Mouse (Mus musculus) liver, embryonic 13.5 days (tissue): Measurements from ENCODE around the gene Galnt18. TPM values are rescaled to one million over a fixed set of nuclear protein-coding genes. Genes with fewer than 3 reads are reported as not detected.

Experiments
- ATAC-seq: fragments of 200-750 bp; cut with Nextera tagmentation; 2 replicates; pipeline ENCODE4 v1.8.0; 2017; ENCODE audit warnings: low read depth, mild to moderate bottlenecking, moderate number of reproducible peaks, moderate library complexity
- DNase-seq: peaks from one replicate; pipeline ENCODE4 v3.0.0; 2022
- H3K27ac ChIP-seq: fragments of 300-500 bp; sonication (generic); 2 replicates; pipeline ENCODE4 v1.5.1; 2015; ENCODE audit warnings: moderate library complexity, mild to moderate bottlenecking, inconsistent platforms
- H3K27me3 ChIP-seq: fragments of 300-500 bp; sonication (generic); 2 replicates; pipeline ENCODE4 v1.6.1; 2015; ENCODE audit warnings: mild to moderate bottlenecking, inconsistent platforms
- H3K36me3 ChIP-seq: fragments of 300-500 bp; sonication (generic); 2 replicates; pipeline ENCODE4 v1.6.1; 2015; ENCODE audit warnings: mild to moderate bottlenecking, inconsistent platforms
- H3K4me1 ChIP-seq: fragments of 300-500 bp; sonication (generic); replicated peaks from 2 replicates; pipeline ENCODE4 v1.6.1; 2015; ENCODE audit warnings: inconsistent platforms
- H3K4me2 ChIP-seq: fragments of 300-500 bp; sonication (generic); 2 replicates; pipeline ENCODE4 v1.6.1; 2015; ENCODE audit warnings: inconsistent platforms, mild to moderate bottlenecking, moderate library complexity
- H3K4me3 ChIP-seq: fragments of 300-500 bp; sonication (generic); replicated peaks from 2 replicates; pipeline ENCODE4 v1.5.1; 2015; ENCODE audit warnings: mild to moderate bottlenecking, inconsistent platforms
- H3K9ac ChIP-seq: fragments of 300-500 bp; sonication (generic); 2 replicates; pipeline ENCODE4 v1.6.1; 2015; ENCODE audit warnings: mild to moderate bottlenecking, inconsistent platforms
- H3K9me3 ChIP-seq: fragments of 300-500 bp; sonication (generic); replicated peaks from 2 replicates; pipeline ENCODE4 v1.6.1; 2016; ENCODE audit warnings: inconsistent platforms
- WGBS: fragments of 180-500 bp; shearing (Covaris S2); methylation state at CpG from one replicate; pipeline ENCODE4 v1.1.7; 2015; ENCODE audit not compliant: insufficient replicate concordance; 5-methylcytosine and 5-hydroxymethylcytosine counted together
- polyA plus RNA-seq: library from polyadenylated mRNA; unstranded; fragments of >200 nt; fragmentation: Nextera tagmentation; extraction: Ambion mirVana; gene quantifications from 2 replicates; pipeline ENCODE4 v1.2.1, GENCODE M21; 2015

The Galnt18 gene
- polyA plus RNA-seq, 1 experiment from 2014 or later, result 1.7 TPM

GRCm38 (mm10) chr7:111792154-111792553 is 12.4 kb upstream of the Galnt18 start:
- no peaks in the 10 kb centered on the region for H3K27me3 ChIP-seq
- H3K4me3 ChIP-seq, result no peak overlapping the region
- H3K27ac ChIP-seq, result no peak overlapping the region
- H3K36me3 ChIP-seq, result no peaks in the 10 kb centered on the region
- H3K4me1 ChIP-seq, result no peaks in the 10 kb centered on the region
- ATAC-seq (no peak), DNase-seq (no peak)
- no peak overlapping the region for H3K4me2 ChIP-seq
- no peak overlapping the region for H3K9ac ChIP-seq
- 69% methylated on average over 3 of the region's 3 CpGs for WGBS
- H3K9me3 ChIP-seq, result no peaks in the 10 kb centered on the region

GRCm38 (mm10) chr7:111791347-111791746 is 11.6 kb upstream of the Galnt18 start:
- Histone ChIP-seq H3K9ac (no peak overlapping the region), H3K27me3 (no peaks in the 10 kb centered on the region), H3K27ac (no peak overlapping the region), H3K4me3 (no peak overlapping the region), H3K9me3 (no peaks in the 10 kb centered on the region), H3K4me2 (no peak overlapping the region), H3K36me3 (no peaks in the 10 kb centered on the region), H3K4me1 (no peaks in the 10 kb centered on the region)
- ATAC-seq (no peak), DNase-seq (no peak)
- 59% methylated on average over 6 of the region's 6 CpGs for WGBS

- H3K9ac ChIP-seq, result no peak overlapping the region
- no peaks in the 10 kb centered on the region for H3K9me3 ChIP-seq
- no peak overlapping the region for H3K27ac ChIP-seq
- no peak overlapping the region for H3K4me2 ChIP-seq
- no peaks in the 10 kb centered on the region for H3K27me3 ChIP-seq
- DNase-seq (no peak), ATAC-seq (no peak)
- H3K36me3 ChIP-seq, result no peaks in the 10 kb centered on the region
- H3K4me3 ChIP-seq, result no peak overlapping the region
- 59% methylated on average over 2 of the region's 2 CpGs for WGBS
- H3K4me1 ChIP-seq, result no peaks in the 10 kb centered on the region
These were observed 8.1 kb upstream of the Galnt18 start for GRCm38 (mm10) chr7:111787921-111788320.

DNA sequence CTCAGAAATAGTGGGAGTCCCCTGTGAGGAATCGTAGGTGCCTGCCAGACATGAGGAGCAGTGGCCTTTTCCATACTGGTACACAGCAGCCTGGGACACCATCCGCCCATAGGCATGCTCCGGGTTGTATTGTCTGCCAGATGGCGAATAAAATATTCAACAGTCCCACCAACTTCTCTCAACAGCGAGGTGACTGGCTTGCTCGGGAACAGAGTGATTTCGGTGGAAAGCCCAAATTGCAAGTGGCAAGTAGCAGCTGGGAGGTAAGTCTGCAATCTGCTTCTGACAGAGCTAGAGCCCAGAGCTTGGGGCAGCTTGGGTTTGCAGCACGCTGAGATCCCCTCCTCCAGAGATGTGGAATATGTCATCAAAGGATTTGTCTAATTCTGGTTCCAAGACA is 5.7 kb upstream of the Galnt18 start:
- no peaks in the 10 kb centered on the region for H3K4me1 ChIP-seq
- ATAC-seq, result no peak
- peaks cover 13% of the 10 kb centered on the region for H3K27me3 ChIP-seq
- DNase-seq, result no peak
- H3K9ac ChIP-seq, result no peak overlapping the region
- no peaks in the 10 kb centered on the region for H3K36me3 ChIP-seq
- 69% methylated on average over 8 of the region's 8 CpGs for WGBS
- H3K9me3 ChIP-seq, result no peaks in the 10 kb centered on the region
- H3K27ac ChIP-seq, result no peak overlapping the region
- no peak overlapping the region for H3K4me2 ChIP-seq
- no peak overlapping the region for H3K4me3 ChIP-seq

DNA sequence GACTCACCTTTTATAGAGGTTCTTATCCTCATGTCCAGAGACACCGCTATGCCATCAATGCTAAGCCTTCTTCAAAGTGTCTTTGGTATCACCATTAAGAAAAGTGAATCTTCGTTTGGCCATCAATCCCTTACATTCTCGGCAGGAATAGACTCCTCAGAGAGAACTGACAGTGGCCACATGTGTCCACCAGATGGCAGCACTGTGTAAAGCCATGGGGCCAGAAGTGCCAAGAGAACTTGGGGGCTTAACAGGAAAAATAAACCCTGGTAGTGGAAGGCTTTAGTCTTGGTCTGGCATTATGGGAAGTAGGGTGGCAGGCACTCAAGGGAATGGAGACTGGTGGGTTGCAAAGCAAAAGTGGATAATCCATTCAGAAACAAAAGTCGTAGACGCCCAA is 2.3 kb upstream of the Galnt18 start:
- no peak for ATAC-seq
- Histone ChIP-seq H3K4me3 (no peak overlapping the region), H3K4me2 (no peak overlapping the region), H3K9ac (no peak overlapping the region), H3K27me3 (peaks cover 46% of the 10 kb centered on the region), H3K4me1 (peaks cover 5% of the 10 kb centered on the region; the same call in 1 of the 2 replicates), H3K9me3 (no peaks in the 10 kb centered on the region), H3K27ac (no peak overlapping the region), H3K36me3 (no peaks in the 10 kb centered on the region)
- peak; percentile 5 for DNase-seq
- WGBS, result 44% methylated on average over 5 of the region's 5 CpGs

GRCm38 (mm10) chr7:111781316-111781715 is 1.5 kb upstream of the Galnt18 start:
- no peak for ATAC-seq
- peaks cover 48% of the 10 kb centered on the region for H3K27me3 ChIP-seq
- H3K36me3 ChIP-seq, result no peaks in the 10 kb centered on the region
- no peaks in the 10 kb centered on the region for H3K9me3 ChIP-seq
- H3K4me1 ChIP-seq, result peaks cover 5% of the 10 kb centered on the region; the same call in 1 of the 2 replicates
- 56% methylated on average over 6 of the region's 6 CpGs for WGBS
- no peak overlapping the region for H3K4me2 ChIP-seq
- no peak overlapping the region for H3K9ac ChIP-seq
- H3K4me3 ChIP-seq, result no peak overlapping the region
- no peak overlapping the region for H3K27ac ChIP-seq
- DNase-seq, result no peak

DNA sequence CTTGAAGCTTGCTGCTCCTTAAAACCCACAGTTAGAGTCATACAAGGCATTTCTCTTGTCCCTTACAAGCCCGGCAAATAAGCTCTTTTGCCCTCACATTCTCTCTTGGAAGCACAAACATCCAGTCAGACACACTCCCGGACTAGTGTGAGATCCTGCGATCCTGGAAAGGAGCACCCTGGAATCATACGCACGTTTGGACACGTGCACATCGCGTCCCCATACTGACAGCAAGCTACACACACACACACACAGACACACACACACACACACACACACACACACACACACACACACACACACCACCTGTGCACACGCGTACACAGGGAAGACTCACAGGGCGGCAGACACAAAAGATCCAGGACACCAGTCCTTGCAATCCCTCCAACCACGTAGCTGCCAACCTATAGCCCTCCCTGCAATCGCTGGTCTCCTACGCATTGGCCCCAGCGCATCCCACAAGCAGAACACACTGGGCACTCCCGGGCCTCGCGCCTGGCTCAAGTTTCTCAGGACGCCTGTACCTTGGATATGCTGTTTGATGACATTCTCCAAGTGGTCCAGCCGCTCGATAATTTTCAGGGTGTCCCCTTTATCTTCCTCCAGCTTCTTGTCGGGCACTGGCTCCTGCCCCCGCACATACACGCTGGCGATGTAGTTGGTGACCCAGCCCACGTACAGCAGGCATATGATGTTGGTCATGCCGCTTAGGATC is 831 bp downstream of the Galnt18 start:
- 10% methylated on average over 27 of the region's 27 CpGs for WGBS
- Histone ChIP-seq H3K27me3 (peaks cover 50% of the 10 kb centered on the region), H3K4me2 (peak overlapping the region; percentile 63), H3K9ac (no peak overlapping the region), H3K4me3 (peak overlapping the region; percentile 46), H3K9me3 (no peaks in the 10 kb centered on the region), H3K27ac (no peak overlapping the region), H3K36me3 (no peaks in the 10 kb centered on the region), H3K4me1 (peaks cover 5% of the 10 kb centered on the region; the same call in 1 of the 2 replicates)
- DNase-seq, result no peak
- ATAC-seq, result no peak

GRCm38 (mm10) chr7:111778212-111778611 is 1.6 kb downstream of the Galnt18 start:
- peaks cover 5% of the 10 kb centered on the region; the same call in 1 of the 2 replicates for H3K4me1 ChIP-seq
- H3K27ac ChIP-seq, result no peak overlapping the region
- WGBS, result 28% methylated on average over 7 of the region's 7 CpGs
- peaks cover 50% of the 10 kb centered on the region for H3K27me3 ChIP-seq
- no peaks in the 10 kb centered on the region for H3K9me3 ChIP-seq
- peak overlapping the region; percentile 23; the same call in 1 of the 2 replicates for H3K4me2 ChIP-seq
- H3K9ac ChIP-seq, result no peak overlapping the region
- DNase-seq (no peak), ATAC-seq (no peak)
- peak overlapping the region; percentile 46; the same call in 1 of the 2 replicates for H3K4me3 ChIP-seq
- H3K36me3 ChIP-seq, result no peaks in the 10 kb centered on the region

- H3K36me3 ChIP-seq, result no peaks in the 10 kb centered on the region
- ATAC-seq, result no peak
- H3K9me3 ChIP-seq, result no peaks in the 10 kb centered on the region
- H3K4me2 ChIP-seq, result no peak overlapping the region
- H3K4me3 ChIP-seq, result no peak overlapping the region
- H3K27ac ChIP-seq, result no peak overlapping the region
- H3K27me3 ChIP-seq, result peaks cover 50% of the 10 kb centered on the region
- no peak overlapping the region for H3K9ac ChIP-seq
- DNase-seq, result no peak
- WGBS, result 52% methylated on average over 2 of the region's 2 CpGs
- peaks cover 5% of the 10 kb centered on the region; the same call in 1 of the 2 replicates for H3K4me1 ChIP-seq
These were observed 2.6 kb downstream of the Galnt18 start for GRCm38 (mm10) chr7:111777186-111777585.

GRCm38 (mm10) chr7:111776160-111776559 is 3.6 kb downstream of the Galnt18 start:
- DNase-seq (no peak), ATAC-seq (no peak)
- Histone ChIP-seq H3K9ac (no peak overlapping the region), H3K4me2 (no peak overlapping the region), H3K9me3 (no peaks in the 10 kb centered on the region), H3K36me3 (no peaks in the 10 kb centered on the region), H3K4me3 (no peak overlapping the region), H3K4me1 (peaks cover 5% of the 10 kb centered on the region; the same call in 1 of the 2 replicates), H3K27ac (no peak overlapping the region), H3K27me3 (peaks cover 43% of the 10 kb centered on the region)
- WGBS, result 45% methylated on average over 7 of the region's 7 CpGs

GRCm38 (mm10) chr7:111772398-111772797 is 7.4 kb downstream of the Galnt18 start:
- Histone ChIP-seq H3K9me3 (no peaks in the 10 kb centered on the region), H3K4me1 (no peaks in the 10 kb centered on the region), H3K4me2 (no peak overlapping the region), H3K27me3 (peaks cover 6% of the 10 kb centered on the region; the same call in 1 of the 2 replicates), H3K9ac (no peak overlapping the region), H3K36me3 (no peaks in the 10 kb centered on the region), H3K27ac (no peak overlapping the region), H3K4me3 (no peak overlapping the region)
- no peak for ATAC-seq
- WGBS, result 72% methylated on average over 2 of the region's 2 CpGs
- DNase-seq, result no peak

- no peak for DNase-seq
- no peak overlapping the region for H3K4me2 ChIP-seq
- no peaks in the 10 kb centered on the region for H3K36me3 ChIP-seq
- H3K27me3 ChIP-seq, result 0 out of 2 replicates have a peak, but pooled peaks cover 1% of the 10 kb centered on the region
- no peak overlapping the region for H3K9ac ChIP-seq
- 55% methylated on average over 8 of the region's 8 CpGs for WGBS
- no peak for ATAC-seq
- H3K27ac ChIP-seq, result no peak overlapping the region
- H3K4me1 ChIP-seq, result no peaks in the 10 kb centered on the region
- no peaks in the 10 kb centered on the region for H3K9me3 ChIP-seq
- no peak overlapping the region for H3K4me3 ChIP-seq
These were observed 8.5 kb downstream of the Galnt18 start for GRCm38 (mm10) chr7:111771251-111771801.
